Mouse (Mus musculus): ENCODE results near the gene Hist1h2ad.

The Hist1h2ad gene

GRCm38 (mm10) chr13:23622861-23623450 is 48.8 kb downstream of the Hist1h2ad start:
- DNase-seq: peak; percentile 21

Measured in B cell, adult 2 months (primary cell).